Comparison of ENCODE assay signal across 11 mouse cellular contexts in genomic region chr10:69366877-69367387, GRCm38 (mm10). TPM values are rescaled to one million over a fixed set of nuclear protein-coding genes. Genes with fewer than 3 reads are reported as not detected.
DNase-seq lines count a peak whose midpoint lies in the region; ATAC-seq and TF ChIP-seq lines count a peak whose summit lies in the region.
"Had no signal": no experiment of that assay in that cellular context is flagged by ENCODE, and none has a peak within 500 bp of the region (broad histone marks: within the 10 kb centered on the region; RNA-seq: fewer than 3 reads in every experiment).

No protein-coding gene starts in this region.

- no peaks in the 10 kb centered on the region for H3K9me3 ChIP-seq in hindbrain, embryonic 11.5 days (ENCODE audit: control insufficient read depth, low read length)
- H3K9me3 ChIP-seq in hindbrain, embryonic 12.5 days (replicated peaks): no peaks in the 10 kb centered on the region
- H3K9me3 ChIP-seq in heart, embryonic 12.5 days (replicated peaks): no peaks in the 10 kb centered on the region
- H3K9me3 ChIP-seq: midbrain, embryonic 15.5 days had no signal

- no peak for ATAC-seq in hindbrain, embryonic 11.5 days (ENCODE audit: low FRiP score)
- no peak for ATAC-seq in hindbrain, embryonic 12.5 days (ENCODE audit: low FRiP score)
- no peak for ATAC-seq in megakaryocyte-erythroid progenitor cell, adult 5-6 weeks (replicated peaks; ENCODE audit: low FRiP score, low TSS enrichment, poor library complexity, severe bottlenecking)
- no peak for ATAC-seq in heart, embryonic 12.5 days (ENCODE audit: insufficient number of reproducible peaks, low FRiP score)
- ATAC-seq: midbrain, embryonic 15.5 days had no signal

- no peak for TF ChIP-seq POLR2A in lung, adult 2 months (IDR thresholded peaks at IDR 0.05; ENCODE audit: borderline replicate concordance, extremely low read depth, low read depth, low read length)

- H3K27me3 ChIP-seq in hindbrain, embryonic 11.5 days (ENCODE audit: control insufficient read depth, insufficient read depth, low read length): no peaks in the 10 kb centered on the region
- H3K27me3 ChIP-seq in hindbrain, embryonic 12.5 days: no peaks in the 10 kb centered on the region
- no peaks in the 10 kb centered on the region for H3K27me3 ChIP-seq in heart, embryonic 12.5 days (replicated peaks)
- H3K27me3 ChIP-seq: midbrain, embryonic 15.5 days had no signal

- peak; percentile 30 for DNase-seq in hindbrain, embryonic 11.5 days (ENCODE audit: low spot score)
- peak; percentile 29 for DNase-seq in lung, postnatal 36 days
- DNase-seq in lung, adult 2 months: no peak
- peak; percentile 69 for DNase-seq in NIH3T3 (ENCODE audit: low read depth)
- DNase-seq in naive thymus-derived CD4-positive, alpha-beta T cell, adult 2 months (ENCODE audit: low read depth): peak; percentile 50
- DNase-seq: right cerebral cortex, postnatal 14 days; thymus, postnatal 25 days had no signal

- no peaks in the 10 kb centered on the region for H3K4me1 ChIP-seq in hindbrain, embryonic 11.5 days (replicated peaks; ENCODE audit: control insufficient read depth, insufficient read depth, low read length)
- no peaks in the 10 kb centered on the region for H3K4me1 ChIP-seq in hindbrain, embryonic 12.5 days
- H3K4me1 ChIP-seq in lung, adult 2 months (ENCODE audit: control insufficient read depth, insufficient read depth, low read length): no peaks in the 10 kb centered on the region
- no peaks in the 10 kb centered on the region for H3K4me1 ChIP-seq in heart, embryonic 12.5 days (replicated peaks)
- H3K4me1 ChIP-seq: midbrain, embryonic 15.5 days had no signal

- no peak overlapping the region for H3K4me2 ChIP-seq in hindbrain, embryonic 11.5 days (replicated peaks; ENCODE audit: low read depth, low read length)
- H3K4me2 ChIP-seq in hindbrain, embryonic 12.5 days (replicated peaks): no peak overlapping the region
- no peak overlapping the region for H3K4me2 ChIP-seq in heart, embryonic 12.5 days
- H3K4me2 ChIP-seq: midbrain, embryonic 15.5 days had no signal

- WGBS in hindbrain, embryonic 11.5 days: 86% methylated on average over 6 of the region's 13 CpGs
- 86% methylated on average over 13 of the region's 13 CpGs for WGBS in hindbrain, embryonic 12.5 days
- 86% methylated on average over 13 of the region's 13 CpGs for WGBS in lung, adult 2 months
- 82% methylated on average over 13 of the region's 13 CpGs for WGBS in heart, embryonic 12.5 days

- H3K9ac ChIP-seq in hindbrain, embryonic 11.5 days (ENCODE audit: low read depth, low read length): no peak overlapping the region
- no peak overlapping the region for H3K9ac ChIP-seq in hindbrain, embryonic 12.5 days
- H3K9ac ChIP-seq in heart, embryonic 12.5 days: no peak overlapping the region
- H3K9ac ChIP-seq: midbrain, embryonic 15.5 days had no signal

- no peaks in the 10 kb centered on the region for H3K36me3 ChIP-seq in hindbrain, embryonic 11.5 days (ENCODE audit: control insufficient read depth, insufficient read depth, low read length)
- H3K36me3 ChIP-seq in hindbrain, embryonic 12.5 days: no peaks in the 10 kb centered on the region
- H3K36me3 ChIP-seq in heart, embryonic 12.5 days: no peaks in the 10 kb centered on the region
- H3K36me3 ChIP-seq: midbrain, embryonic 15.5 days had no signal

- no peak for TF ChIP-seq CTCF in lung, adult 2 months (IDR thresholded peaks at IDR 0.05; ENCODE audit: insufficient read depth, low read length)

- no peak overlapping the region for H3K4me3 ChIP-seq in hindbrain, embryonic 11.5 days (ENCODE audit: low read depth, low read length)
- H3K4me3 ChIP-seq in hindbrain, embryonic 12.5 days: no peak overlapping the region
- H3K4me3 ChIP-seq in lung, adult 2 months (replicated peaks; ENCODE audit: extremely low read depth, low read depth, low read length): no peak overlapping the region
- no peak overlapping the region for H3K4me3 ChIP-seq in heart, embryonic 12.5 days
- H3K4me3 ChIP-seq: midbrain, embryonic 15.5 days had no signal

- H3K27ac ChIP-seq in hindbrain, embryonic 11.5 days (ENCODE audit: low read depth, low read length): no peak overlapping the region
- H3K27ac ChIP-seq in hindbrain, embryonic 12.5 days: no peak overlapping the region
- no peak overlapping the region for H3K27ac ChIP-seq in heart, embryonic 12.5 days (ENCODE audit: poor library complexity, severe bottlenecking)
- H3K27ac ChIP-seq: midbrain, embryonic 15.5 days had no signal

RNA-seq across cellular contexts. Expression of gene Cdk1, which starts 14.2 kb away (rescaled TPM):
- 348 and 387 TPM in 2 replicates for polyA plus RNA-seq in hindbrain, embryonic 11.5 days (2014; fragmentation: Nextera tagmentation; extraction: Ambion mirVana)
- polyA plus RNA-seq in hindbrain, embryonic 12.5 days (2016; fragmentation: Nextera tagmentation; extraction: Ambion mirVana): 210 and 220 TPM in 2 replicates
- polyA plus RNA-seq in lung, adult 2 months (2012; rRNA removed): 2.9 and 5.8 TPM in 2 replicates
- total RNA-seq in megakaryocyte-erythroid progenitor cell, adult 5-6 weeks (2014; fragmentation: Nextera tagmentation): 106 and 129 TPM in 2 replicates
- total RNA-seq in megakaryocyte-erythroid progenitor cell, adult 5-6 weeks (2017): 179 and 199 TPM in 2 replicates
- polyA plus RNA-seq in heart, embryonic 12.5 days (2016; fragmentation: Nextera tagmentation; extraction: Ambion mirVana): 337 and 339 TPM in 2 replicates

RNA-seq across cellular contexts. Expression of gene Ank3, which starts 31.6 kb away (rescaled TPM):
- 66.8 and 97.7 TPM in 2 replicates for polyA plus RNA-seq in hindbrain, embryonic 11.5 days (2014; fragmentation: Nextera tagmentation; extraction: Ambion mirVana)
- polyA plus RNA-seq in hindbrain, embryonic 12.5 days (2016; fragmentation: Nextera tagmentation; extraction: Ambion mirVana): 91.0 and 110 TPM in 2 replicates
- 19.2 and 23.3 TPM in 2 replicates for polyA plus RNA-seq in lung, adult 2 months (2012; rRNA removed)
- not detected in 2 replicates for total RNA-seq in megakaryocyte-erythroid progenitor cell, adult 5-6 weeks (2014; fragmentation: Nextera tagmentation)
- total RNA-seq in megakaryocyte-erythroid progenitor cell, adult 5-6 weeks (2017): 0.09 and 0.19 TPM in 2 replicates
- 61.9 and 65.5 TPM in 2 replicates for polyA plus RNA-seq in heart, embryonic 12.5 days (2016; fragmentation: Nextera tagmentation; extraction: Ambion mirVana)

Comparison
In these comparisons a context has a peak if more than half of its experiments do, and no peak if none do; other contexts are left out.
1. RNA of gene Cdk1, which starts 14.2 kb away (polyA plus RNA-seq): 348 to 387 TPM in hindbrain, embryonic 11.5 days, 337 to 339 TPM in heart, embryonic 12.5 days and 210 to 220 TPM in hindbrain, embryonic 12.5 days; 2.9 to 5.8 TPM in lung, adult 2 months; every median in the first group is over 10 times any median in the second.